Mouse (Mus musculus) ES-E14 (cell line): ENCODE results near the gene Dstyk. TPM values are rescaled to one million over a fixed set of nuclear protein-coding genes. Genes with fewer than 3 reads are reported as not detected.

ENCODE experiments used
- DNase-seq: peaks from one replicate; pipeline ENCODE4 v3.0.0-alpha.2; 2013; ENCODE audit warnings: low read depth, low spot score
- H3K27ac ChIP-seq: 2 replicates; pipeline ENCODE4 v1.5.1; 2012; ENCODE audit warnings: low read depth, mild to moderate bottlenecking, low read length, moderate library complexity, mixed read lengths; ENCODE audit not compliant: poor library complexity, insufficient read depth, severe bottlenecking
- H3K36me3 ChIP-seq: 2 replicates; pipeline ENCODE4 v1.6.1; 2012; ENCODE audit warnings: mild to moderate bottlenecking, low read length, moderate library complexity, mixed read lengths; ENCODE audit not compliant: control insufficient read depth, poor library complexity, insufficient read depth, severe bottlenecking
- H3K4me1 ChIP-seq, 2 experiments: fragments of 150-350 bp in 1 of 2; sonication (generic) in 1 of 2; 2 replicates each; pipeline ENCODE4 v1.6.1; 2012; ENCODE audit warnings: low read length in 2 of 2, mild to moderate bottlenecking in 1 of 2, mixed read lengths in 1 of 2; ENCODE audit not compliant: control insufficient read depth in 2 of 2, insufficient read depth in 2 of 2, poor library complexity in 1 of 2
- H3K4me3 ChIP-seq, 2 experiments: fragments of 150-350 bp in 1 of 2; sonication (generic) in 1 of 2; 2 replicates each; pipeline ENCODE4 v1.5.1; 2012; ENCODE audit warnings: low read length in 2 of 2, low read depth in 1 of 2, mild to moderate bottlenecking in 1 of 2, mixed read lengths in 1 of 2; ENCODE audit not compliant: insufficient read depth in 1 of 2, poor library complexity in 1 of 2, severe bottlenecking in 1 of 2
- H3K9ac ChIP-seq: 2 replicates; pipeline ENCODE4 v1.6.1; 2012; ENCODE audit warnings: low read depth, mild to moderate bottlenecking, low read length, mixed read lengths; ENCODE audit not compliant: poor library complexity, insufficient read depth, severe bottlenecking
- H3K9me3 ChIP-seq: fragments of 150-350 bp; sonication (generic); 2 replicates; pipeline ENCODE4 v1.6.1; 2012; ENCODE audit warnings: low read depth, mild to moderate bottlenecking, low read length; ENCODE audit not compliant: control insufficient read depth, insufficient read depth
- CHD2 ChIP-seq: IDR thresholded peaks from 2 replicates; pipeline ENCODE4 v1.6.1; 2014; ENCODE audit warnings: mild to moderate bottlenecking, low read depth, low read length, inconsistent platforms
- HCFC1 ChIP-seq: IDR thresholded peaks from 2 replicates; pipeline ENCODE4 v1.6.1; 2012; ENCODE audit warnings: low read length, inconsistent platforms, borderline replicate concordance; ENCODE audit not compliant: insufficient read depth
- MAFK ChIP-seq: IDR thresholded peaks from 2 replicates; pipeline ENCODE4 v1.6.1; 2014; ENCODE audit warnings: mild to moderate bottlenecking, low read depth, low read length, inconsistent platforms; ENCODE audit not compliant: insufficient read depth
- ZC3H11A ChIP-seq: IDR thresholded peaks from 2 replicates; pipeline ENCODE4 v1.6.1; 2012; ENCODE audit warnings: low read depth, mild to moderate bottlenecking, inconsistent platforms, low read length, borderline replicate concordance
- ZNF384 ChIP-seq: IDR thresholded peaks from 2 replicates; pipeline ENCODE4 v1.6.1; 2012; ENCODE audit warnings: low read depth, low read length, inconsistent platforms
- in situ Hi-C, 2 experiments: fragments of 600-800 bp; cut with MboI; formaldehyde crosslinking; loops; one replicate each; pipeline ENCODE4 v1.15.1; 2025; ENCODE audit warnings: low sequenced_read_pairs in 2 of 2, inconsistent platforms in 1 of 2; ENCODE audit not compliant: unreplicated experiment in 2 of 2
- total RNA-seq: library from RNA; depleted of rRNA; stranded (reverse); fragments of 300-350 nt; gene quantifications from 2 replicates; pipeline ENCODE4 v1.2.3, GENCODE M21; 2012

Gene Dstyk
- total RNA-seq, 1 experiment, result 6.5 TPM

- Histone ChIP-seq H3K4me1 (no peaks in the 10 kb centered on the region), H3K36me3 (no peaks in the 10 kb centered on the region), H3K9me3 (no peaks in the 10 kb centered on the region), H3K4me3 (peak overlapping the region in 1 of 2 experiments; percentile 82; a peak in 1 of 4 replicates), H3K27ac (no peak overlapping the region), H3K9ac (no peak overlapping the region)
- TF ChIP-seq ZC3H11A (no peak), MAFK (no peak), CHD2 (no peak), ZNF384 (peak; percentile 92), HCFC1 (no peak)
- peak; percentile 51 for DNase-seq
- in situ Hi-C loops, result no loop called here
Observed at GRCm38 (mm10) chr1:132389886-132390585, 27.3 kb upstream of the Dstyk start.

GRCm38 (mm10) chr1:132390691-132391579 lies 26.4 kb upstream of the Dstyk start, which contains the start of gene Tmcc2:
Tmcc2 (minus strand) TSS chr1:132391281.
- Histone ChIP-seq H3K4me3 (peak within 1 kb of the TSS; percentile 76 to 82), H3K36me3 (no peaks in the 10 kb centered on the region), H3K9ac (peak within 1 kb of the TSS; percentile 77), H3K4me1 (no peaks in the 10 kb centered on the region), H3K27ac (no peak within 1 kb of the TSS), H3K9me3 (no peaks in the 10 kb centered on the region)
- TF ChIP-seq ZNF384, result no peak
- TF ChIP-seq MAFK, result no peak
- no peak for TF ChIP-seq HCFC1
- no peak for TF ChIP-seq ZC3H11A
- no peak for TF ChIP-seq CHD2
- in situ Hi-C loops, result no loop called here
- no peak for DNase-seq

- in situ Hi-C loops, result no loop called here
- no peaks in the 10 kb centered on the region for H3K4me1 ChIP-seq
Observed at GRCm38 (mm10) chr1:132391580-132392022, 25.8 kb upstream of the Dstyk start.

GRCm38 (mm10) chr1:132392872-132393271 lies 24.5 kb upstream of the Dstyk start:
- Histone ChIP-seq H3K4me1 (no peaks in the 10 kb centered on the region), H3K9me3 (no peaks in the 10 kb centered on the region), H3K36me3 (no peaks in the 10 kb centered on the region), H3K27ac (no peak overlapping the region), H3K4me3 (no peak overlapping the region), H3K9ac (no peak overlapping the region)
- in situ Hi-C loops, result no loop called here
- DNase-seq, result no peak
- TF ChIP-seq HCFC1 (no peak), MAFK (no peak), CHD2 (no peak), ZNF384 (no peak), ZC3H11A (no peak)

More at GRCm38 (mm10) chr1:132391580-132392022, 25.8 kb upstream of the Dstyk start:
- no peak for DNase-seq
- Histone ChIP-seq H3K27ac (no peak overlapping the region), H3K9me3 (no peaks in the 10 kb centered on the region), H3K4me3 (peak overlapping the region; percentile 76 to 82), H3K36me3 (no peaks in the 10 kb centered on the region), H3K9ac (peak overlapping the region; percentile 77)
- TF ChIP-seq ZC3H11A, result no peak
- TF ChIP-seq CHD2, result no peak
- no peak for TF ChIP-seq MAFK
- no peak for TF ChIP-seq ZNF384
- no peak for TF ChIP-seq HCFC1
